Comparison of ENCODE assay signal across 17 mouse cellular contexts in the genomic region with DNA sequence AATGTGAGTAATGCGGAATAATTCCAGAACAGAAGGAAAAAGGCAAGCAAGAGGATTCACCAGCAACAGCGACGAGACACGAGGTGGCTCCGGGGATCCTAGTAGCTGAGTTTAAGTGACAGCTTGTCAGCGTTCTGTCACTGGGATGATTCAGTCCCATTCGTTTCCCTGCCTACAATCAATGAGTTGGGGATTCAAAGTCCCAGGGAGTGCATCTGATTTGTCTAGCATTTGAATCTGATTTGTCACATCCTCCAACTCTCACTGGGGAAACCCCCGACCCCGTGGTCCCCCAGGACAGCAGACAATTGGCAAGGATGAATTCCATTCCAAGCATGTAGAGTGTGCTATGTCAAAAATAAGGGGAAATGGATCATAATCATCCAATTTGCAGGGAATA.
DNase-seq lines count a peak whose midpoint lies in the region; ATAC-seq and TF ChIP-seq lines count a peak whose summit lies in the region.
"Had no signal": no experiment of that assay in that cellular context is flagged by ENCODE, and none has a peak within 500 bp of the region (broad histone marks: within the 10 kb centered on the region; RNA-seq: fewer than 3 reads in every experiment).

No protein-coding gene starts in this region.

- H3K36me3 ChIP-seq in forebrain, embryonic 12.5 days (replicated peaks): no peaks in the 10 kb centered on the region
- H3K36me3 ChIP-seq in forebrain, embryonic 10.5 days (replicated peaks): no peaks in the 10 kb centered on the region
- H3K36me3 ChIP-seq in forebrain, postnatal 0 days (ENCODE audit: insufficient read depth): no peaks in the 10 kb centered on the region
- H3K36me3 ChIP-seq in midbrain, embryonic 14.5 days (ENCODE audit: control insufficient read depth, insufficient read depth, low read length): no peaks in the 10 kb centered on the region
- H3K36me3 ChIP-seq: neural tube, embryonic 12.5 days had no signal

- no peak overlapping the region for H3K4me2 ChIP-seq in forebrain, embryonic 12.5 days
- no peak overlapping the region for H3K4me2 ChIP-seq in forebrain, postnatal 0 days (ENCODE audit: low read depth)
- peak overlapping the region; percentile 23 for H3K4me2 ChIP-seq in midbrain, embryonic 14.5 days (ENCODE audit: low read length)
- H3K4me2 ChIP-seq: lung, embryonic 14.5 days; neural tube, embryonic 12.5 days had no signal

- no peak overlapping the region for H3K9ac ChIP-seq in forebrain, embryonic 12.5 days
- H3K9ac ChIP-seq in forebrain, postnatal 0 days: no peak overlapping the region
- H3K9ac ChIP-seq in midbrain, embryonic 14.5 days (replicated peaks; ENCODE audit: low read length): no peak overlapping the region
- H3K9ac ChIP-seq: lung, embryonic 14.5 days; neural tube, embryonic 12.5 days had no signal

- no peak overlapping the region for H3K27ac ChIP-seq in forebrain, embryonic 12.5 days
- H3K27ac ChIP-seq in forebrain, embryonic 10.5 days: no peak overlapping the region
- 0 out of 2 replicates have a peak overlapping the region, but pooled peaks have one; percentile 35 for H3K27ac ChIP-seq in forebrain, postnatal 0 days (ENCODE audit: low read depth, low read length)
- H3K27ac ChIP-seq in midbrain, embryonic 14.5 days (replicated peaks; ENCODE audit: low read depth, low read length): peak overlapping the region; percentile 57
- H3K27ac ChIP-seq: neural tube, embryonic 12.5 days; stomach, postnatal 0 days had no signal

- H3K9me3 ChIP-seq in forebrain, embryonic 12.5 days: no peaks in the 10 kb centered on the region
- H3K9me3 ChIP-seq in forebrain, embryonic 10.5 days: no peaks in the 10 kb centered on the region
- no peaks in the 10 kb centered on the region for H3K9me3 ChIP-seq in forebrain, postnatal 0 days (ENCODE audit: low read length)
- H3K9me3 ChIP-seq in midbrain, embryonic 14.5 days (ENCODE audit: control insufficient read depth, low read length): no peaks in the 10 kb centered on the region
- H3K9me3 ChIP-seq: neural tube, embryonic 12.5 days had no signal

- no peaks in the 10 kb centered on the region for H3K27me3 ChIP-seq in forebrain, embryonic 12.5 days
- H3K27me3 ChIP-seq in forebrain, embryonic 10.5 days (ENCODE audit: poor library complexity, severe bottlenecking): no peaks in the 10 kb centered on the region
- H3K27me3 ChIP-seq in forebrain, postnatal 0 days (ENCODE audit: insufficient read depth, low read length): no peaks in the 10 kb centered on the region
- H3K27me3 ChIP-seq in midbrain, embryonic 14.5 days (ENCODE audit: control insufficient read depth, insufficient read depth, low read length): no peaks in the 10 kb centered on the region
- H3K27me3 ChIP-seq: neural tube, embryonic 12.5 days had no signal

- no peak overlapping the region for H3K4me3 ChIP-seq in forebrain, embryonic 12.5 days (replicated peaks)
- no peak overlapping the region for H3K4me3 ChIP-seq in forebrain, embryonic 10.5 days
- H3K4me3 ChIP-seq in forebrain, postnatal 0 days (ENCODE audit: low read depth, low read length): no peak overlapping the region
- no peak overlapping the region for H3K4me3 ChIP-seq in midbrain, embryonic 14.5 days (replicated peaks; ENCODE audit: low read depth, low read length)
- H3K4me3 ChIP-seq: neural tube, embryonic 12.5 days had no signal

- WGBS in forebrain, embryonic 12.5 days: 74% methylated on average over 9 of the region's 9 CpGs
- 83% methylated on average over 9 of the region's 9 CpGs for WGBS in forebrain, embryonic 10.5 days
- 53% methylated on average over 9 of the region's 9 CpGs for WGBS in forebrain, postnatal 0 days
- WGBS in midbrain, embryonic 14.5 days: 30% methylated on average over 9 of the region's 9 CpGs

- ATAC-seq in forebrain, embryonic 12.5 days (ENCODE audit: low FRiP score): peak; percentile 69
- peak; percentile 86 for ATAC-seq in forebrain, postnatal 0 days
- peak; percentile 58; the same call in 1 of the 2 replicates for ATAC-seq in midbrain, embryonic 14.5 days (ENCODE audit: low FRiP score, low TSS enrichment)
- no peak for ATAC-seq in activated CD4-positive, CD25-positive, alpha-beta regulatory T cell, adult 4 months
- ATAC-seq: intestine, postnatal 0 days had no signal

- H3K4me1 ChIP-seq in forebrain, embryonic 12.5 days: no peaks in the 10 kb centered on the region
- no peaks in the 10 kb centered on the region for H3K4me1 ChIP-seq in forebrain, embryonic 10.5 days
- no peaks in the 10 kb centered on the region for H3K4me1 ChIP-seq in forebrain, postnatal 0 days (ENCODE audit: insufficient read depth)
- H3K4me1 ChIP-seq in midbrain, embryonic 14.5 days (ENCODE audit: control insufficient read depth, insufficient read depth, low read length): no peaks in the 10 kb centered on the region
- H3K4me1 ChIP-seq: neural tube, embryonic 12.5 days had no signal

- TF ChIP-seq CTCF in forebrain, postnatal 0 days (IDR thresholded peaks at IDR 0.05; ENCODE audit: low read depth): no peak

- DNase-seq in forebrain, embryonic 10.5 days (ENCODE audit: extremely low spot score, low spot score): no peak
- DNase-seq in forebrain, postnatal 0 days: peak; percentile 48
- DNase-seq in layer of hippocampus, adult 18-20 months (ENCODE audit: low spot score in 2 of 2): peak; percentile 25 to 44
- DNase-seq in midbrain, embryonic 14.5 days: peak; percentile 59
- DNase-seq in lung, postnatal 10 days: no peak
- DNase-seq in gastrocnemius, postnatal 10 days: no peak
- DNase-seq: adrenal gland, adult 2 months; cerebellum, postnatal 36 days; heart, postnatal 10 days; kidney, postnatal 14 days; liver; lung, embryonic 14.5 days had no signal

Comparison
In these comparisons a context has a peak if more than half of its experiments do, and no peak if none do; other contexts are left out.
1. H3K27ac ChIP-seq: peak in forebrain, postnatal 0 days (single experiment) and midbrain, embryonic 14.5 days (single experiment); none in forebrain, embryonic 12.5 days (single experiment) and forebrain, embryonic 10.5 days (single experiment).
2. DNase-seq: peak in forebrain, postnatal 0 days (single experiment), layer of hippocampus, adult 18-20 months (2 of 2) and midbrain, embryonic 14.5 days (single experiment); none in forebrain, embryonic 10.5 days (single experiment), lung, postnatal 10 days (single experiment) and gastrocnemius, postnatal 10 days (single experiment).